Mouse (Mus musculus): ENCODE data around the gene Cpa1. TPM values are rescaled to one million over a fixed set of nuclear protein-coding genes. Genes with fewer than 3 reads are reported as not detected.

Gene Cpa1
- total and polyA plus RNA-seq, 3 experiments = 0.14 to 0.21 TPM; not detected in 1

GRCm38 (mm10) chr6:30677591-30677990 is 38.6 kb downstream of the Cpa1 start:
- no peak overlapping the region for H3K27ac ChIP-seq
- intact Hi-C loops (cut with DNase I) = no loop called here
- H3K9ac ChIP-seq (ENCODE audit: low read depth, low read length) = no peak overlapping the region
- no peak for DNase-seq
- H3K79me2 ChIP-seq (replicated peaks; ENCODE audit: control insufficient read depth, insufficient read depth, low read length) = no peaks in the 10 kb centered on the region
- no peak overlapping the region for H3K4me3 ChIP-seq
- peaks cover 7% of the 10 kb centered on the region for H3K4me1 ChIP-seq (ENCODE audit: control insufficient read depth, insufficient read depth, low read length)
- H3K27me3 ChIP-seq (ENCODE audit: control insufficient read depth, insufficient read depth, low read length) = no peaks in the 10 kb centered on the region
- TF ChIP-seq POLR2A (IDR thresholded peaks at IDR 0.05; ENCODE audit: insufficient read depth, low read depth, low read length) (no peak), CTCF (IDR thresholded peaks at IDR 0.05) (no peak), EP300 (IDR thresholded peaks at IDR 0.05; ENCODE audit: insufficient read depth, low read depth, low read length) (no peak)
- 95% methylated on average over 9 of the region's 9 CpGs for WGBS
- peaks cover 2% of the 10 kb centered on the region; the same call in 1 of the 2 replicates for H3K36me3 ChIP-seq (ENCODE audit: control insufficient read depth, insufficient read depth, low read length)

- intact Hi-C loops (cut with DNase I) = no loop called here
- H3K36me3 ChIP-seq (ENCODE audit: control insufficient read depth, insufficient read depth, low read length) = peaks cover 2% of the 10 kb centered on the region; the same call in 1 of the 2 replicates
- no peaks in the 10 kb centered on the region for H3K79me2 ChIP-seq (replicated peaks; ENCODE audit: control insufficient read depth, insufficient read depth, low read length)
- H3K27ac ChIP-seq = no peak overlapping the region
- H3K4me3 ChIP-seq = no peak overlapping the region
- WGBS = 89% methylated on average over 6 of the region's 6 CpGs
- no peak for TF ChIP-seq POLR2A (IDR thresholded peaks at IDR 0.05; ENCODE audit: insufficient read depth, low read depth, low read length)
- TF ChIP-seq CTCF (IDR thresholded peaks at IDR 0.05) = no peak
- no peak for TF ChIP-seq EP300 (IDR thresholded peaks at IDR 0.05; ENCODE audit: insufficient read depth, low read depth, low read length)
- no peaks in the 10 kb centered on the region for H3K27me3 ChIP-seq (ENCODE audit: control insufficient read depth, insufficient read depth, low read length)
- DNase-seq = no peak
- peaks cover 10% of the 10 kb centered on the region for H3K4me1 ChIP-seq (ENCODE audit: control insufficient read depth, insufficient read depth, low read length)
- H3K9ac ChIP-seq (ENCODE audit: low read depth, low read length) = no peak overlapping the region
These were observed 39.5 kb downstream of the Cpa1 start for GRCm38 (mm10) chr6:30678482-30678881.

DNA sequence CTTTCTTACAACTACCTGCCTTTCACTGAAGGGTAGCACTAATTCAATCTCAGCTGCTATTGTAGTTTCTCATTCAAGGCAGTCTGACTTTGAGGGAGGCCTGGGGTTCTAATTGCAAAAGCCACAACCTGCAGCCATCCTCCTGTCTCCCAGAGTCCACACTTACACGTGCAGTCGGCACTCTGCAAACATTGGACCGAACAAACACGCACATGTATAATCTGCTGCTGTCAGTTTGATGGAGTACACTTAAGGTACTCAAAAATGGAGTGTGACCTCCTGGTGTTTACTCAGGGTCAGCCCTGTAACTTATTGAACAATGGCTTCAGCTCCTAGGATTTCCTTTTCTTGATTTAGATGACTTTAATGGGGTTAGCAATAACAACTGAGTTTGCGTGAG is 40.5 kb downstream of the Cpa1 start:
- intact Hi-C loops (cut with DNase I) = no loop called here
- Histone ChIP-seq H3K27ac (no peak overlapping the region), H3K4me1 (ENCODE audit: control insufficient read depth, insufficient read depth, low read length) (peaks cover 8% of the 10 kb centered on the region), H3K4me3 (no peak overlapping the region), H3K9ac (ENCODE audit: low read depth, low read length) (no peak overlapping the region), H3K27me3 (ENCODE audit: control insufficient read depth, insufficient read depth, low read length) (no peaks in the 10 kb centered on the region), H3K79me2 (replicated peaks; ENCODE audit: control insufficient read depth, insufficient read depth, low read length) (no peaks in the 10 kb centered on the region), H3K36me3 (ENCODE audit: control insufficient read depth, insufficient read depth, low read length) (no peaks in the 10 kb centered on the region; the same call in 1 of the 2 replicates)
- 49% methylated on average over 5 of the region's 5 CpGs for WGBS
- TF ChIP-seq EP300 (IDR thresholded peaks at IDR 0.05; ENCODE audit: insufficient read depth, low read depth, low read length) (no peak), POLR2A (IDR thresholded peaks at IDR 0.05; ENCODE audit: insufficient read depth, low read depth, low read length) (no peak), CTCF (IDR thresholded peaks at IDR 0.05) (no peak)
- DNase-seq = no peak

GRCm38 (mm10) chr6:30680442-30680841 is 41.4 kb downstream of the Cpa1 start:
- no peak for DNase-seq

DNA sequence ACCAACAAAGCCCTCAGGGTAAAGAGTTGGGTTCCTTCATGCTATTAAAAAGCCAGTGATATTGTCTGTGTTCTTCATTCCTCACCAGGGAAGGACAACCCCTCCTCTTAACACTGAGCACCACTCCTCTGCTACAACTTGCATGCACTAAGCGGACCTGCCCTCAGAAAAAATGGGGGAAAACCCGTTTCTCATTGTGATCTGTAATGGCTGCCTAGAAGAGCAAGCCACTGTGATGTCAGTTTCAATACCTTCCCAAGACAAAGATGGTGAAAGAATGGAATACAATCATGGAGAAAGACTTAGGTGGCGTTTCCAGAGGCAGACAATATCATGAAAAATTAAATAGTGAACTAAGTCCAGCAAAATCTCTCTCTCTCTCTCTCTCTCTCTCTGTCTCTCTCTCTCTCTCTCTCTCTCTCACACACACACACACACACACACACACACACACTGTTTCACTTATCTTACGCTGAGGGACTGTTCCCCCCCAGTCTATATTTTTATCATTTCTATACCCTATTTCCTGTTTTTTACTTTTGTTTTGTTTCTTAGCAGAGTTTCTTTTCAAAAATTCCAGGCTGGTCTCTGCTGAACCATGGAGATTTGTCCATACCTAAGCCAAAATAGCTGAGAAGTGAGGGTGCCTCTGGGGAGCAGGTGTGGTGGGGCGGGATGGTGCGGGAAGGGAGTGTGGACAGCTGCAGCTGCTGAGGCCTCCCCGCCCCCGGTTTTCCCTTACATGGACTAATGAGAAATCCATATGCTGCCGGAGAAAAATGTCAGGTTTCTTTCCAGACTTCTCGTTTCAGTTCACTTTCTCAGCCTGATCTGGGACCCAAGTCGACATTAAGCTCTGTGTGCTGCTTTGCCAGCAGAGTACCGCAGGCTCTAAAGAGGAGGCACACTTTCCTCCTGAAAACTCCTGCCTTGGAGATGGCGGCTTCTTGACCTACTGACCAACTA is 43.2 kb downstream of the Cpa1 start:
- H3K9ac ChIP-seq (ENCODE audit: low read depth, low read length) = no peak overlapping the region
- intact Hi-C loops (cut with DNase I) = no loop called here
- no peak overlapping the region for H3K4me3 ChIP-seq
- H3K79me2 ChIP-seq (replicated peaks; ENCODE audit: control insufficient read depth, insufficient read depth, low read length) = no peaks in the 10 kb centered on the region
- H3K36me3 ChIP-seq (ENCODE audit: control insufficient read depth, insufficient read depth, low read length) = no peaks in the 10 kb centered on the region
- TF ChIP-seq POLR2A (IDR thresholded peaks at IDR 0.05; ENCODE audit: insufficient read depth, low read depth, low read length) (no peak), EP300 (IDR thresholded peaks at IDR 0.05; ENCODE audit: insufficient read depth, low read depth, low read length) (peak; percentile 47; the same call in 1 of the 2 replicates)
- H3K4me1 ChIP-seq (ENCODE audit: control insufficient read depth, insufficient read depth, low read length) = peaks cover 5% of the 10 kb centered on the region
- 40% methylated on average over 13 of the region's 13 CpGs for WGBS
- peak overlapping the region; percentile 36 for H3K27ac ChIP-seq
- peak; percentile 46 to 61 for DNase-seq
- no peaks in the 10 kb centered on the region for H3K27me3 ChIP-seq (ENCODE audit: control insufficient read depth, insufficient read depth, low read length)

More at GRCm38 (mm10) chr6:30680442-30680841, 41.4 kb downstream of the Cpa1 start:
- no peak for TF ChIP-seq CTCF (IDR thresholded peaks at IDR 0.05)
- no peak for TF ChIP-seq EP300 (IDR thresholded peaks at IDR 0.05; ENCODE audit: insufficient read depth, low read depth, low read length)
- no peak for TF ChIP-seq POLR2A (IDR thresholded peaks at IDR 0.05; ENCODE audit: insufficient read depth, low read depth, low read length)
- Histone ChIP-seq H3K4me1 (ENCODE audit: control insufficient read depth, insufficient read depth, low read length) (peaks cover 7% of the 10 kb centered on the region), H3K27me3 (ENCODE audit: control insufficient read depth, insufficient read depth, low read length) (no peaks in the 10 kb centered on the region), H3K36me3 (ENCODE audit: control insufficient read depth, insufficient read depth, low read length) (no peaks in the 10 kb centered on the region), H3K4me3 (no peak overlapping the region), H3K9ac (ENCODE audit: low read depth, low read length) (no peak overlapping the region), H3K27ac (no peak overlapping the region), H3K79me2 (replicated peaks; ENCODE audit: control insufficient read depth, insufficient read depth, low read length) (no peaks in the 10 kb centered on the region)
- WGBS = 85% methylated on average over 7 of the region's 7 CpGs
- intact Hi-C loops (cut with DNase I) = no loop called here

- H3K4me1 ChIP-seq (ENCODE audit: control insufficient read depth, insufficient read depth, low read length) = peaks cover 5% of the 10 kb centered on the region
- no peak for DNase-seq
- H3K36me3 ChIP-seq (ENCODE audit: control insufficient read depth, insufficient read depth, low read length) = no peaks in the 10 kb centered on the region
- H3K4me3 ChIP-seq = no peak overlapping the region
- H3K79me2 ChIP-seq (replicated peaks; ENCODE audit: control insufficient read depth, insufficient read depth, low read length) = no peaks in the 10 kb centered on the region
- no peak for TF ChIP-seq EP300 (IDR thresholded peaks at IDR 0.05; ENCODE audit: insufficient read depth, low read depth, low read length)
- TF ChIP-seq CTCF (IDR thresholded peaks at IDR 0.05) = no peak
- TF ChIP-seq POLR2A (IDR thresholded peaks at IDR 0.05; ENCODE audit: insufficient read depth, low read depth, low read length) = no peak
- H3K27ac ChIP-seq = no peak overlapping the region
- H3K9ac ChIP-seq (ENCODE audit: low read depth, low read length) = no peak overlapping the region
- no peaks in the 10 kb centered on the region for H3K27me3 ChIP-seq (ENCODE audit: control insufficient read depth, insufficient read depth, low read length)
- intact Hi-C loops (cut with DNase I) = no loop called here
- WGBS = 93% methylated on average over 1 of the region's 1 CpGs
These were observed 45.6 kb downstream of the Cpa1 start for GRCm38 (mm10) chr6:30684570-30684969.
